Mouse (Mus musculus): ENCODE measurements around the gene Tvp23a. TPM values are rescaled to one million over a fixed set of nuclear protein-coding genes. Genes with fewer than 3 reads are reported as not detected.

Gene Tvp23a
- polyA plus RNA-seq, 1 experiment from 2014 or later: 35.5 TPM

GRCm38 (mm10) chr16:10479857-10480256 lies 32.7 kb upstream of the Tvp23a start, which contains the start of gene Ciita:
Gene Ciita, plus strand, starts transcription at chr16:10480059.
- WGBS: 79% methylated on average over 5 of the region's 5 CpGs

GRCm38 (mm10) chr16:10475919-10476318 lies 28.8 kb upstream of the Tvp23a start:
- H3K4me2 ChIP-seq (replicated peaks): no peak overlapping the region
- H3K27me3 ChIP-seq: no peaks in the 10 kb centered on the region
- no peaks in the 10 kb centered on the region for H3K36me3 ChIP-seq
- no peak overlapping the region for H3K9ac ChIP-seq (replicated peaks)
- H3K4me1 ChIP-seq: no peaks in the 10 kb centered on the region
- no peaks in the 10 kb centered on the region for H3K9me3 ChIP-seq
- no peak for ATAC-seq (ENCODE audit: low FRiP score, low read depth)
- no peak overlapping the region for H3K4me3 ChIP-seq
- no peak overlapping the region for H3K27ac ChIP-seq (replicated peaks)
- 70% methylated on average over 2 of the region's 2 CpGs for WGBS

More at GRCm38 (mm10) chr16:10479857-10480256, 32.7 kb upstream of the Tvp23a start, which contains the start of gene Ciita:
- H3K9me3 ChIP-seq: no peaks in the 10 kb centered on the region
- ATAC-seq (ENCODE audit: low FRiP score, low read depth): no peak
- no peak within 1 kb of the TSS for H3K9ac ChIP-seq (replicated peaks)
- no peaks in the 10 kb centered on the region for H3K4me1 ChIP-seq
- no peak within 1 kb of the TSS for H3K4me2 ChIP-seq (replicated peaks)
- H3K27me3 ChIP-seq: no peaks in the 10 kb centered on the region
- no peak within 1 kb of the TSS for H3K4me3 ChIP-seq
- H3K27ac ChIP-seq (replicated peaks): no peak within 1 kb of the TSS
- H3K36me3 ChIP-seq: no peaks in the 10 kb centered on the region

GRCm38 (mm10) chr16:10474956-10475355 lies 27.8 kb upstream of the Tvp23a start:
- Histone ChIP-seq H3K9ac (replicated peaks) (no peak overlapping the region), H3K27ac (replicated peaks) (no peak overlapping the region), H3K4me2 (replicated peaks) (no peak overlapping the region), H3K9me3 (no peaks in the 10 kb centered on the region), H3K36me3 (no peaks in the 10 kb centered on the region), H3K4me1 (no peaks in the 10 kb centered on the region), H3K27me3 (no peaks in the 10 kb centered on the region), H3K4me3 (no peak overlapping the region)
- no peak for ATAC-seq (ENCODE audit: low FRiP score, low read depth)
- WGBS: 69% methylated on average over 3 of the region's 3 CpGs

GRCm38 (mm10) chr16:10471950-10472349 lies 24.8 kb upstream of the Tvp23a start:
- 91% methylated on average over 3 of the region's 3 CpGs for WGBS
- Histone ChIP-seq H3K27ac (replicated peaks) (no peak overlapping the region), H3K4me2 (replicated peaks) (no peak overlapping the region), H3K4me3 (no peak overlapping the region), H3K4me1 (no peaks in the 10 kb centered on the region), H3K9ac (replicated peaks) (no peak overlapping the region), H3K36me3 (no peaks in the 10 kb centered on the region), H3K27me3 (no peaks in the 10 kb centered on the region), H3K9me3 (no peaks in the 10 kb centered on the region)
- no peak for ATAC-seq (ENCODE audit: low FRiP score, low read depth)

GRCm38 (mm10) chr16:10468201-10468600 lies 21.0 kb upstream of the Tvp23a start:
- no peak overlapping the region for H3K4me3 ChIP-seq
- no peaks in the 10 kb centered on the region for H3K27me3 ChIP-seq
- ATAC-seq (ENCODE audit: low FRiP score, low read depth): no peak
- no peak overlapping the region for H3K27ac ChIP-seq (replicated peaks)
- no peaks in the 10 kb centered on the region for H3K4me1 ChIP-seq
- H3K36me3 ChIP-seq: no peaks in the 10 kb centered on the region
- 87% methylated on average over 1 of the region's 1 CpGs for WGBS
- H3K4me2 ChIP-seq (replicated peaks): no peak overlapping the region
- no peaks in the 10 kb centered on the region for H3K9me3 ChIP-seq
- H3K9ac ChIP-seq (replicated peaks): no peak overlapping the region

- Histone ChIP-seq H3K27me3 (no peaks in the 10 kb centered on the region), H3K4me1 (no peaks in the 10 kb centered on the region), H3K9me3 (no peaks in the 10 kb centered on the region), H3K9ac (replicated peaks) (no peak overlapping the region), H3K36me3 (no peaks in the 10 kb centered on the region), H3K4me2 (replicated peaks) (no peak overlapping the region), H3K27ac (replicated peaks) (no peak overlapping the region), H3K4me3 (no peak overlapping the region)
- ATAC-seq (ENCODE audit: low FRiP score, low read depth): no peak
- WGBS: 39% methylated on average over 11 of the region's 11 CpGs
Observed at GRCm38 (mm10) chr16:10467391-10468107, 20.4 kb upstream of the Tvp23a start.

- Histone ChIP-seq H3K27me3 (no peaks in the 10 kb centered on the region), H3K9me3 (no peaks in the 10 kb centered on the region), H3K4me3 (no peak overlapping the region), H3K4me1 (no peaks in the 10 kb centered on the region), H3K9ac (replicated peaks) (no peak overlapping the region), H3K27ac (replicated peaks) (no peak overlapping the region), H3K4me2 (replicated peaks) (no peak overlapping the region), H3K36me3 (no peaks in the 10 kb centered on the region)
- WGBS: 48% methylated on average over 4 of the region's 4 CpGs
- ATAC-seq (ENCODE audit: low FRiP score, low read depth): no peak
Observed at GRCm38 (mm10) chr16:10465011-10465681, 18.0 kb upstream of the Tvp23a start.

GRCm38 (mm10) chr16:10461178-10461577 lies 14.0 kb upstream of the Tvp23a start:
- Histone ChIP-seq H3K9me3 (no peaks in the 10 kb centered on the region), H3K4me1 (no peaks in the 10 kb centered on the region), H3K36me3 (no peaks in the 10 kb centered on the region), H3K27me3 (no peaks in the 10 kb centered on the region), H3K4me2 (replicated peaks) (no peak overlapping the region), H3K27ac (replicated peaks) (no peak overlapping the region), H3K9ac (replicated peaks) (no peak overlapping the region), H3K4me3 (no peak overlapping the region)
- ATAC-seq (ENCODE audit: low FRiP score, low read depth): no peak
- WGBS: 92% methylated on average over 2 of the region's 2 CpGs

- WGBS: 75% methylated on average over 2 of the region's 2 CpGs
- ATAC-seq (ENCODE audit: low FRiP score, low read depth): no peak
Observed at GRCm38 (mm10) chr16:10460188-10460587, 13.0 kb upstream of the Tvp23a start.

GRCm38 (mm10) chr16:10454583-10454974 lies 7.4 kb upstream of the Tvp23a start:
- Histone ChIP-seq H3K4me2 (replicated peaks) (no peak overlapping the region), H3K4me1 (no peaks in the 10 kb centered on the region), H3K4me3 (no peak overlapping the region), H3K27ac (replicated peaks) (no peak overlapping the region), H3K9me3 (no peaks in the 10 kb centered on the region), H3K27me3 (no peaks in the 10 kb centered on the region), H3K9ac (replicated peaks) (no peak overlapping the region), H3K36me3 (no peaks in the 10 kb centered on the region)
- WGBS: 58% methylated on average over 3 of the region's 3 CpGs
- no peak for ATAC-seq (ENCODE audit: low FRiP score, low read depth)

More at GRCm38 (mm10) chr16:10460188-10460587, 13.0 kb upstream of the Tvp23a start:
- H3K36me3 ChIP-seq: no peaks in the 10 kb centered on the region
- no peaks in the 10 kb centered on the region for H3K9me3 ChIP-seq
- H3K27ac ChIP-seq (replicated peaks): no peak overlapping the region
- no peak overlapping the region for H3K9ac ChIP-seq (replicated peaks)
- H3K4me1 ChIP-seq: no peaks in the 10 kb centered on the region
- no peak overlapping the region for H3K4me2 ChIP-seq (replicated peaks)
- H3K4me3 ChIP-seq: no peak overlapping the region
- no peaks in the 10 kb centered on the region for H3K27me3 ChIP-seq

- H3K27ac ChIP-seq (replicated peaks): no peak overlapping the region
- H3K36me3 ChIP-seq: no peaks in the 10 kb centered on the region
- H3K4me3 ChIP-seq: no peak overlapping the region
- H3K9me3 ChIP-seq: no peaks in the 10 kb centered on the region
- no peak overlapping the region for H3K9ac ChIP-seq (replicated peaks)
- no peaks in the 10 kb centered on the region for H3K27me3 ChIP-seq
- H3K4me1 ChIP-seq: no peaks in the 10 kb centered on the region
- no peak overlapping the region for H3K4me2 ChIP-seq (replicated peaks)
- 80% methylated on average over 6 of the region's 6 CpGs for WGBS
- no peak for ATAC-seq (ENCODE audit: low FRiP score, low read depth)
Observed at GRCm38 (mm10) chr16:10453872-10454582, 6.9 kb upstream of the Tvp23a start.

GRCm38 (mm10) chr16:10452445-10452896 lies 5.3 kb upstream of the Tvp23a start:
- Histone ChIP-seq H3K27ac (replicated peaks) (no peak overlapping the region), H3K9ac (replicated peaks) (no peak overlapping the region), H3K27me3 (no peaks in the 10 kb centered on the region), H3K4me1 (peaks cover 5% of the 10 kb centered on the region), H3K36me3 (no peaks in the 10 kb centered on the region), H3K4me3 (no peak overlapping the region), H3K9me3 (no peaks in the 10 kb centered on the region), H3K4me2 (replicated peaks) (no peak overlapping the region)
- no peak for ATAC-seq (ENCODE audit: low FRiP score, low read depth)
- whole genome bisulfite sequencing: 85% methylated on average over 8 of the region's 8 CpGs

All from midbrain, embryonic 12.5 days (tissue).